Mouse (Mus musculus) liver, postnatal 0 days (tissue): ENCODE results near the gene Rgr.
"Not testable (repeated sequence)": the region's sequence is repeated elsewhere in the genome, so short reads cannot be mapped to it uniquely, and the experiment has no call there.

ENCODE experiments used
- CTCF ChIP-seq: sonication (generic); IDR thresholded peaks from 2 replicates; pipeline ENCODE4 v1.5.1; 2016; ENCODE audit warnings: antibody characterized with exemption, low read depth
- EP300 ChIP-seq: IDR thresholded peaks from 2 replicates; pipeline ENCODE4 v1.6.1; 2016; ENCODE audit warnings: antibody characterized with exemption, low read depth, mild to moderate bottlenecking

GRCm38 (mm10) chr14:37000780-37001179 is 48.0 kb downstream of the Rgr start:
- not testable (repeated sequence) for TF ChIP-seq CTCF, EP300
